8 mouse cellular contexts compared by ENCODE assay signal in the genomic region with DNA sequence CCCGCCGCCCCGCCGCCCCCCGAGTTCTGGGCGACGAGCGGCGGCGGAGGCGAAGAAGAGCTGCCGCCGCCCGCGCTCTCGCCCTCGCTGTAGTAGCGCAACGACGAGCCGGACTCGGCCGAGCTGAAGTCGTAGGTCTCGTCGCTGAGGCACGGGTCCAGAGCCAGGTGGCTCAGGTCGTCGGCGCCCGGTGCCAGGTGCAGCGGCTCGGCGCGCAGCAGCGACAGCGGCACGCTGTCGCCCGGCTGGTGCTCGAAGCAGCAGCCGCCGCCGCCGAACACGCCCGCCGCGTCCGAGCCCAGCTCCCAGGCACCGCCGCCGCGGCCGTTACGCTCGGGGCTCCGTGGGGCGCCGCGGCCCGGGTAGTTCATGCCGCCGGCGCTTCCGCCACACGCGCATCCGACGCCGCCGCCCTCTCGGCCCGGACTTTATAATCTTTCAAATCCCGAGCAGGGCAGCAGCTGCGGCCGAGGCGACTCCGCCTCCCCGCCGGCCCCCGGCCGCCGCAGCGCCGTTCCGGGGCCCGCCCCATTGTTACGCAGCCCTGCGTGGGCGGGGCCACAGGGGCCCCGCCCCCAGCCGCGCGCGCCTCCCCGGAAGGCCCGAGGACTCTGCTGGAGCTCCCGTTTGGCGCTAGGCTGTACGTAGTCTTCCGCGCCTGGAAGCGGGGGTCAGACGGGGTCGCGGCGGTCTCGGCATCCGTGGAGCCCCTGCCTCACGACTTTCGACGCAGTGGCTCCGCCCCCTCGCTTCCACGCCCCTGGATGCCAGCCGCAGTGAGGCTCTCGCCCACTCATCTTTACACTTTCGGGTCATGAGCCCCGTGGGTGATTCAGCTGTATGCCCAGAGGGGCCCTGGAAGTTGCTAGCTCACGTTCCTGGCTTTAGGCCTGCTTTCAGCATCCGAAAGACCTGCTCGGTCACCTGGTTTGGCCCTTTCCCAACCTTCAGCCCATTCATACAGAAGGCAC. TPM values are rescaled to one million over a fixed set of nuclear protein-coding genes. Genes with fewer than 3 reads are reported as not detected.
DNase-seq lines count a peak whose midpoint lies in the region; ATAC-seq lines count a peak whose summit lies in the region.

A gene (minus strand): TSS at position 503 of the 971 bp plus-strand sequence.

- peak; percentile 92 for DNase-seq in ZHBTc4 (ENCODE audit: low read depth, low spot score)
- peak; percentile 63 to 70 for DNase-seq in gastrocnemius, adult 8-10 months (ENCODE audit: low spot score in 2 of 2)
- DNase-seq in hindlimb bud, embryonic 11.5 days (ENCODE audit: extremely low spot score, low read depth, low spot score), result peak; percentile 44
- peak; percentile 72 to 88 for DNase-seq in left cerebral cortex, adult 8-10 months (ENCODE audit: low spot score in 2 of 2)
- peak; percentile 92 for DNase-seq in right cerebral cortex, postnatal 10 days (ENCODE audit: low spot score in 2 of 2)
- DNase-seq in urinary bladder, postnatal 25 days (ENCODE audit: low spot score), result peak; percentile 73

- ATAC-seq in common myeloid progenitor, adult 5-6 weeks (replicated peaks; ENCODE audit: low read depth, poor library complexity, severe bottlenecking), result peak; percentile 79

- no peaks in the 10 kb centered on the region for H3K9me3 ChIP-seq in megakaryocyte, embryonic 14.5 days

- H3K27me3 ChIP-seq in megakaryocyte, embryonic 14.5 days (replicated peaks), result no peaks in the 10 kb centered on the region

- peaks cover 57% of the 10 kb centered on the region for H3K4me1 ChIP-seq in megakaryocyte, embryonic 14.5 days

- H3K4me3 ChIP-seq in megakaryocyte, embryonic 14.5 days (replicated peaks), result peak within 1 kb of the TSS; percentile 98

- peaks cover 8% of the 10 kb centered on the region for H3K36me3 ChIP-seq in megakaryocyte, embryonic 14.5 days (replicated peaks; ENCODE audit: low read length)

RNA-seq across cellular contexts. Expression of the gene that starts here (rescaled TPM):
- total RNA-seq in common myeloid progenitor, adult 5-6 weeks (2017), result 25.5 and 29.4 TPM in 2 replicates
- total RNA-seq in gastrocnemius, adult 8-10 months (2022), result 1 to 10 TPM; 1.2 to 2.8 (median 1.5) TPM
- 10 to 100 TPM; 80.5 to 87.9 (median 81.8) TPM for total RNA-seq in left cerebral cortex, adult 8-10 months (2022)
- 1.0 and 2.8 TPM in 2 replicates for polyA plus RNA-seq in megakaryocyte, embryonic 14.5 days (2012; ENCODE audit: insufficient read depth, low replicate concordance)

Comparison
In these comparisons a context has a peak if more than half of its experiments do, and no peak if none do; other contexts are left out.
1. Peak in every context shown above with its lines: DNase-seq, ATAC-seq and H3K4me3 ChIP-seq.